In the genomic region with DNA sequence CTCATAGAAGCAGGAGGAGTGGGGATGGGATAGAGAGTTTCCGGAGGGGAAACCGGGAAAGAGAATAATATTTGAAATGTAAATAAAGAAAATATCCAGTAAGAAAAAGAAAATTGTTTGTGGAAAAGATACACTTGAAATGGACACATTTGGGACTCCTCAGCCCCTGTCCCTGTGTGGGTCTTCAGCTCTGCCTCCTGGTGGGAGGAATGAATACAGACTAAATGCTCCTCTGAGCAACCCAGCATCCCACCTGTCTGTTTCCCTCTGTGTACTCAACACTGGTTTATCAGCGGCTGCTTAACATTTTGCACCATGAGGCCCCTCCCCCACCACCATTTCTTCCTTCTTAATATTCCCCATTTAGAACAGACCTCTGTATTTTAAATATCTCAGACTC, we compare ENCODE assay signal across 38 mouse cellular contexts. TPM values are rescaled to one million over a fixed set of nuclear protein-coding genes. Genes with fewer than 3 reads are reported as not detected.
A peak's percentile ranks its signal among the peaks of the same experiment; 100 is the strongest.
DNase-seq lines count a peak whose midpoint lies in the region; ATAC-seq and TF ChIP-seq lines count a peak whose summit lies in the region.
"Had no signal": no experiment of that assay in that cellular context is flagged by ENCODE, and none has a peak within 500 bp of the region (broad histone marks: within the 10 kb centered on the region; RNA-seq: fewer than 3 reads in every experiment).

No protein-coding gene starts in this region.

- peaks cover 20% of the 10 kb centered on the region for H3K27me3 ChIP-seq in heart, embryonic 10.5 days (ENCODE audit: insufficient read depth, poor library complexity, severe bottlenecking)
- peaks cover 22% of the 10 kb centered on the region for H3K27me3 ChIP-seq in lung, embryonic 14.5 days (ENCODE audit: insufficient read depth, low read length)
- no peaks in the 10 kb centered on the region for H3K27me3 ChIP-seq in stomach, postnatal 0 days (ENCODE audit: control insufficient read depth, insufficient read depth, low read length)
- H3K27me3 ChIP-seq: CH12.LX; neural tube, embryonic 15.5 days had no signal

- 53% methylated on average over 3 of the region's 3 CpGs for WGBS in heart, embryonic 10.5 days
- WGBS in lung, embryonic 14.5 days, result 43% methylated on average over 3 of the region's 3 CpGs
- WGBS in stomach, postnatal 0 days, result 52% methylated on average over 3 of the region's 3 CpGs

- TF ChIP-seq EP300 in stomach, postnatal 0 days (optimal IDR thresholded peaks at IDR 0.05), result no peak

- ATAC-seq in lung, embryonic 14.5 days (ENCODE audit: insufficient read depth), result no peak
- no peak for ATAC-seq in stomach, postnatal 0 days (ENCODE audit: low FRiP score, low TSS enrichment)
- ATAC-seq: forebrain, embryonic 14.5 days; inflammation-experienced regulatory T-cells, adult 6 months; midbrain, embryonic 13.5 days; Patski had no signal

- peaks cover 10% of the 10 kb centered on the region for H3K4me1 ChIP-seq in heart, embryonic 10.5 days
- H3K4me1 ChIP-seq in lung, embryonic 14.5 days (ENCODE audit: insufficient read depth), result no peaks in the 10 kb centered on the region
- H3K4me1 ChIP-seq in stomach, postnatal 0 days (replicated peaks; ENCODE audit: control insufficient read depth, insufficient read depth), result no peaks in the 10 kb centered on the region

- H3K27ac ChIP-seq in heart, embryonic 10.5 days, result no peak overlapping the region
- no peak overlapping the region for H3K27ac ChIP-seq in lung, embryonic 14.5 days (ENCODE audit: low read depth)
- no peak overlapping the region for H3K27ac ChIP-seq in stomach, postnatal 0 days (replicated peaks)
- H3K27ac ChIP-seq: embryonic facial prominence, embryonic 12.5 days; gastrocnemius, adult 2 months; hindbrain, embryonic 14.5 days; limb, embryonic 10.5 days; limb, embryonic 15.5 days; liver, embryonic 13.5 days; lung, embryonic 15.5 days; macrophage; midbrain, embryonic 13.5 days; neural tube, embryonic 15.5 days had no signal

- no peak overlapping the region for H3K4me3 ChIP-seq in heart, embryonic 10.5 days
- no peak overlapping the region for H3K4me3 ChIP-seq in lung, embryonic 14.5 days (ENCODE audit: low read depth, low read length)
- no peak overlapping the region for H3K4me3 ChIP-seq in stomach, postnatal 0 days (ENCODE audit: low read depth, low read length)
- H3K4me3 ChIP-seq: embryonic facial prominence, embryonic 12.5 days; gastrocnemius, adult 2 months; limb, embryonic 10.5 days; limb, embryonic 15.5 days; liver, embryonic 13.5 days; lung, embryonic 15.5 days; midbrain, embryonic 13.5 days; neural tube, embryonic 15.5 days had no signal

- no peak overlapping the region for H3K9ac ChIP-seq in lung, embryonic 14.5 days
- H3K9ac ChIP-seq in stomach, postnatal 0 days (ENCODE audit: low read length), result no peak overlapping the region
- H3K9ac ChIP-seq: embryonic facial prominence, embryonic 12.5 days; hindbrain, embryonic 14.5 days; limb, embryonic 15.5 days; liver, embryonic 13.5 days; lung, embryonic 15.5 days; midbrain, embryonic 13.5 days; neural tube, embryonic 15.5 days had no signal

- no peaks in the 10 kb centered on the region for H3K9me3 ChIP-seq in heart, embryonic 10.5 days
- H3K9me3 ChIP-seq in lung, embryonic 14.5 days (ENCODE audit: low read depth, low read length), result no peaks in the 10 kb centered on the region
- H3K9me3 ChIP-seq in stomach, postnatal 0 days (ENCODE audit: control insufficient read depth, low read length), result no peaks in the 10 kb centered on the region
- H3K9me3 ChIP-seq: embryonic facial prominence, embryonic 12.5 days; limb, embryonic 10.5 days; limb, embryonic 15.5 days; liver, embryonic 13.5 days; lung, embryonic 15.5 days; midbrain, embryonic 13.5 days; neural tube, embryonic 15.5 days had no signal

- DNase-seq in embryo, embryonic 10 days (ENCODE audit: low spot score), result peak; percentile 14
- DNase-seq in embryo, embryonic 10.5 days (ENCODE audit: low spot score), result no peak
- peak; percentile 20 for DNase-seq in heart, postnatal 4 days
- no peak for DNase-seq in heart, embryonic 10.5 days (ENCODE audit: low spot score)
- no peak for DNase-seq in lung, embryonic 14.5 days
- DNase-seq in lung, postnatal 36 days, result no peak
- no peak for DNase-seq in stomach, postnatal 0 days (ENCODE audit: low spot score)
- DNase-seq in spleen, postnatal 4 days (ENCODE audit: low spot score in 2 of 2), result no peak
- DNase-seq: adrenal gland, adult 2 months; adrenal gland, postnatal 36 days; cerebellum, adult 18-20 months; cerebellum, postnatal 10 days; gastrocnemius, adult 2 months; gastrocnemius, postnatal 36 days; heart, adult 18-20 months; kidney, adult 2 months; kidney, postnatal 36 days; liver, embryonic 13.5 days; retina, postnatal 1 day; right cerebral cortex, postnatal 14 days; thymus, adult 2 months; thymus, postnatal 36 days had no signal

- peak; percentile 36 for TF ChIP-seq CTCF in lung, embryonic 14.5 days (IDR thresholded peaks at IDR 0.05; ENCODE audit: low read depth)
- TF ChIP-seq CTCF in stomach, postnatal 0 days (IDR thresholded peaks at IDR 0.05; ENCODE audit: low read depth), result peak; percentile 56

- no peak overlapping the region for H3K4me2 ChIP-seq in lung, embryonic 14.5 days
- H3K4me2 ChIP-seq in stomach, postnatal 0 days (replicated peaks; ENCODE audit: low read depth), result no peak overlapping the region
- H3K4me2 ChIP-seq: embryonic facial prominence, embryonic 12.5 days; hindbrain, embryonic 14.5 days; limb, embryonic 15.5 days; liver, embryonic 13.5 days; lung, embryonic 15.5 days; midbrain, embryonic 13.5 days; neural tube, embryonic 15.5 days had no signal

- H3K36me3 ChIP-seq in heart, embryonic 10.5 days, result no peaks in the 10 kb centered on the region
- no peaks in the 10 kb centered on the region for H3K36me3 ChIP-seq in lung, embryonic 14.5 days (ENCODE audit: insufficient read depth)
- H3K36me3 ChIP-seq in stomach, postnatal 0 days (ENCODE audit: control insufficient read depth, insufficient read depth, low read length), result no peaks in the 10 kb centered on the region
- H3K36me3 ChIP-seq: embryonic facial prominence, embryonic 12.5 days; limb, embryonic 10.5 days; limb, embryonic 15.5 days; liver, embryonic 13.5 days; lung, embryonic 15.5 days; midbrain, embryonic 13.5 days; neural tube, embryonic 15.5 days had no signal

RNA-seq across cellular contexts. Expression of gene Chrm2, which starts 3.8 kb away (rescaled TPM):
- 10 to 100 TPM; 35.3 to 40.0 TPM for total RNA-seq in heart, postnatal 4 days (2021)
- polyA plus RNA-seq in heart, embryonic 10.5 days (2016; fragmentation: Nextera tagmentation; extraction: Ambion mirVana), result 2.0 and 4.7 TPM in 2 replicates
- polyA plus RNA-seq in lung, embryonic 14.5 days (2014; fragmentation: Nextera tagmentation; extraction: Ambion mirVana), result 3.2 and 3.5 TPM in 2 replicates
- polyA plus RNA-seq in stomach, postnatal 0 days (2015; fragmentation: Nextera tagmentation; extraction: Ambion mirVana), result 13.2 and 15.8 TPM in 2 replicates
- total RNA-seq: adrenal gland, adult 2 months; CH12.LX; common myeloid progenitor, adult 5-6 weeks; gastrocnemius, postnatal 36 days; megakaryocyte-erythroid progenitor cell, adult 5-6 weeks; MEL had no signal
- polyA plus RNA-seq: adrenal gland, adult 2 months; C2C12; macrophage; Patski had no signal

Comparison
In these comparisons a context has a peak if more than half of its experiments do, and no peak if none do; other contexts are left out.
1. DNase-seq: peak in embryo, embryonic 10 days (single experiment) and heart, postnatal 4 days (single experiment); none in embryo, embryonic 10.5 days (single experiment), heart, embryonic 10.5 days (single experiment), lung, embryonic 14.5 days (single experiment), lung, postnatal 36 days (single experiment), stomach, postnatal 0 days (single experiment) and spleen, postnatal 4 days (0 of 2).